Comparison of ENCODE assay signal across 15 mouse cellular contexts in the genomic region with DNA sequence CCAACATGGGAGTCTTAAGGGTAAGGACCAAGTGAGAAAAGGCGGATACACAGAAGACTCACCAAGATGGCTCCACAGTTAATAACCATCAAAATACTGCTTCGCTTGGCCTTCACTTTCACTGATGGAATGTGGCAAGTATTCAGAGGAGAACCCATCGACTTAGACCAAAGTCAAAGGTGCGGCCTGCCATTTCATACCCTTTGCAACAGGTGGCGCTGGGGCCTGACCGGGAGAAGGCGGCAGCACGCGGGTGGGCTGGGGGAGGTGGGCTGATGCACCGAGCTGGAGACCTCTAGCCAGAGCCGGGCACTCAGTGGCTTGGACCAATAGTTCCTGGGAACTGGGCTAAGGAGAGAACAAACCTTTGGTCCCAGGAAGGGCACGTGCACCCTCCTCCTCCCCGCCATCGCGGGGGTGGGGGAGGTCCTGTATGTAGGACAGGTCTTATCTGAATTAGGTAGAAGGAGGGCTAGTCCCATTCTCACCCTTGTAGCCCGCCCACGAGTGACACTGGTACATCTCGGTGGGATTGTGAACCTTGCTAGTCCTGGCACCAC. TPM values are rescaled to one million over a fixed set of nuclear protein-coding genes. Genes with fewer than 3 reads are reported as not detected.
A peak's percentile ranks its signal among the peaks of the same experiment; 100 is the strongest.
DNase-seq lines count a peak whose midpoint lies in the region; ATAC-seq lines count a peak whose summit lies in the region.
"Had no signal": no experiment of that assay in that cellular context is flagged by ENCODE, and none has a peak within 500 bp of the region (broad histone marks: within the 10 kb centered on the region; RNA-seq: fewer than 3 reads in every experiment).

No protein-coding gene starts in this region.

- DNase-seq in heart, embryonic 10.5 days (ENCODE audit: low spot score) = peak; percentile 71
- no peak for DNase-seq in heart, postnatal 14 days
- no peak for DNase-seq in midbrain, embryonic 10.5 days (ENCODE audit: low spot score)
- no peak for DNase-seq in embryonic facial prominence, embryonic 10.5 days (ENCODE audit: low spot score)
- DNase-seq in yolk sac, embryonic 10.5 days (ENCODE audit: low spot score) = no peak
- no peak for DNase-seq in cerebellum, postnatal 10 days
- DNase-seq: cerebellum, postnatal 14 days; kidney, postnatal 36 days; liver, embryonic 13.5 days; lung, postnatal 4 days; thymus, postnatal 4 days had no signal

- H3K27me3 ChIP-seq in heart, embryonic 10.5 days (ENCODE audit: insufficient read depth, poor library complexity, severe bottlenecking) = no peaks in the 10 kb centered on the region
- no peaks in the 10 kb centered on the region for H3K27me3 ChIP-seq in midbrain, embryonic 10.5 days (ENCODE audit: low read depth, poor library complexity, severe bottlenecking)
- H3K27me3 ChIP-seq in midbrain, embryonic 16.5 days (ENCODE audit: control insufficient read depth, insufficient read depth, low read depth, low read length) = no peaks in the 10 kb centered on the region
- H3K27me3 ChIP-seq in embryonic facial prominence, embryonic 10.5 days (replicated peaks; ENCODE audit: low read depth, poor library complexity, severe bottlenecking) = no peaks in the 10 kb centered on the region
- no peaks in the 10 kb centered on the region for H3K27me3 ChIP-seq in limb, embryonic 13.5 days
- H3K27me3 ChIP-seq: stomach, embryonic 15.5 days had no signal

- peaks cover 16% of the 10 kb centered on the region for H3K4me1 ChIP-seq in heart, embryonic 10.5 days
- H3K4me1 ChIP-seq in midbrain, embryonic 10.5 days = peaks cover 66% of the 10 kb centered on the region
- H3K4me1 ChIP-seq in midbrain, embryonic 16.5 days (ENCODE audit: control insufficient read depth, insufficient read depth, low read length) = peaks cover 19% of the 10 kb centered on the region
- peaks cover 62% of the 10 kb centered on the region for H3K4me1 ChIP-seq in embryonic facial prominence, embryonic 10.5 days
- H3K4me1 ChIP-seq in limb, embryonic 13.5 days = peaks cover 43% of the 10 kb centered on the region
- H3K4me1 ChIP-seq: liver, embryonic 13.5 days had no signal

- peaks cover 22% of the 10 kb centered on the region for H3K9me3 ChIP-seq in heart, embryonic 10.5 days
- peaks cover 34% of the 10 kb centered on the region for H3K9me3 ChIP-seq in midbrain, embryonic 10.5 days (replicated peaks)
- peaks cover 12% of the 10 kb centered on the region for H3K9me3 ChIP-seq in midbrain, embryonic 16.5 days (replicated peaks; ENCODE audit: control insufficient read depth, low read length, poor library complexity, severe bottlenecking)
- H3K9me3 ChIP-seq in embryonic facial prominence, embryonic 10.5 days = peaks cover 31% of the 10 kb centered on the region
- H3K9me3 ChIP-seq in limb, embryonic 13.5 days = peaks cover 37% of the 10 kb centered on the region

- H3K36me3 ChIP-seq in heart, embryonic 10.5 days = peaks cover 2% of the 10 kb centered on the region; the same call in 1 of the 2 replicates
- H3K36me3 ChIP-seq in midbrain, embryonic 10.5 days = peaks cover 14% of the 10 kb centered on the region
- no peaks in the 10 kb centered on the region for H3K36me3 ChIP-seq in midbrain, embryonic 16.5 days (ENCODE audit: control insufficient read depth, insufficient read depth, low read length)
- H3K36me3 ChIP-seq in embryonic facial prominence, embryonic 10.5 days (replicated peaks) = peaks cover 20% of the 10 kb centered on the region; the same call in 1 of the 2 replicates
- H3K36me3 ChIP-seq in limb, embryonic 13.5 days = 0 out of 2 replicates have a peak, but pooled peaks cover 4% of the 10 kb centered on the region
- H3K36me3 ChIP-seq: liver, embryonic 13.5 days; stomach, embryonic 15.5 days had no signal

- no peak overlapping the region for H3K9ac ChIP-seq in midbrain, embryonic 16.5 days (ENCODE audit: low read depth, low read length)
- no peak overlapping the region for H3K9ac ChIP-seq in limb, embryonic 13.5 days
- H3K9ac ChIP-seq: liver, embryonic 13.5 days; stomach, embryonic 15.5 days had no signal

- 46% methylated on average over 18 of the region's 18 CpGs for WGBS in heart, embryonic 10.5 days
- 33% methylated on average over 18 of the region's 18 CpGs for WGBS in midbrain, embryonic 10.5 days
- WGBS in midbrain, embryonic 16.5 days = 43% methylated on average over 18 of the region's 18 CpGs
- WGBS in embryonic facial prominence, embryonic 10.5 days = 40% methylated on average over 18 of the region's 18 CpGs
- WGBS in limb, embryonic 13.5 days = 52% methylated on average over 18 of the region's 18 CpGs

- peak overlapping the region; percentile 89 for H3K27ac ChIP-seq in heart, embryonic 10.5 days
- peak overlapping the region; percentile 90 for H3K27ac ChIP-seq in midbrain, embryonic 10.5 days (replicated peaks)
- H3K27ac ChIP-seq in midbrain, embryonic 16.5 days (ENCODE audit: low read length) = no peak overlapping the region
- H3K27ac ChIP-seq in embryonic facial prominence, embryonic 10.5 days (replicated peaks) = peak overlapping the region; percentile 93
- peak overlapping the region; percentile 94 for H3K27ac ChIP-seq in limb, embryonic 13.5 days
- H3K27ac ChIP-seq: liver, embryonic 13.5 days had no signal

- H3K4me3 ChIP-seq in heart, embryonic 10.5 days = no peak overlapping the region
- peak overlapping the region; percentile 70 for H3K4me3 ChIP-seq in midbrain, embryonic 10.5 days
- H3K4me3 ChIP-seq in midbrain, embryonic 16.5 days (ENCODE audit: low read depth, low read length) = no peak overlapping the region
- H3K4me3 ChIP-seq in embryonic facial prominence, embryonic 10.5 days = no peak overlapping the region
- no peak overlapping the region for H3K4me3 ChIP-seq in limb, embryonic 13.5 days
- H3K4me3 ChIP-seq: liver, embryonic 13.5 days; myocyte; stomach, embryonic 15.5 days had no signal

- intact Hi-C loops in heart, postnatal 14 days (cut with DNase I) = no loop called here

- H3K4me2 ChIP-seq in midbrain, embryonic 16.5 days (ENCODE audit: low read length) = no peak overlapping the region
- no peak overlapping the region for H3K4me2 ChIP-seq in limb, embryonic 13.5 days (replicated peaks)
- H3K4me2 ChIP-seq: liver, embryonic 13.5 days; stomach, embryonic 15.5 days had no signal

- ATAC-seq in midbrain, embryonic 16.5 days = no peak
- ATAC-seq in limb, embryonic 13.5 days (ENCODE audit: low FRiP score, low read depth) = no peak

RNA-seq across cellular contexts. Expression of a gene that starts 9.3 kb away (rescaled TPM):
- polyA plus RNA-seq in heart, embryonic 10.5 days (2016; fragmentation: Nextera tagmentation; extraction: Ambion mirVana) = 3,213 and 4,348 TPM in 2 replicates
- total RNA-seq in heart, postnatal 14 days (2021) = 10 to 100 TPM; 51.2 to 65.0 TPM
- polyA plus RNA-seq in midbrain, embryonic 10.5 days (2016; fragmentation: Nextera tagmentation; extraction: Ambion mirVana) = 1,366 and 1,939 TPM in 2 replicates
- polyA plus RNA-seq in midbrain, embryonic 16.5 days (2015; fragmentation: Nextera tagmentation; extraction: Ambion mirVana) = 268 and 368 TPM in 2 replicates
- polyA plus RNA-seq in embryonic facial prominence, embryonic 10.5 days (2016; fragmentation: Nextera tagmentation; extraction: Ambion mirVana) = 1,878 and 2,201 TPM in 2 replicates
- 1,770 and 1,957 TPM in 2 replicates for polyA plus RNA-seq in limb, embryonic 13.5 days (2015; fragmentation: Nextera tagmentation; extraction: Ambion mirVana)

RNA-seq across cellular contexts. Expression of a gene that starts 39.1 kb away (rescaled TPM):
- 12.5 and 15.3 TPM in 2 replicates for polyA plus RNA-seq in heart, embryonic 10.5 days (2016; fragmentation: Nextera tagmentation; extraction: Ambion mirVana)
- 1 to 10 TPM; 2.9 to 3.1 TPM for total RNA-seq in heart, postnatal 14 days (2021)
- polyA plus RNA-seq in midbrain, embryonic 10.5 days (2016; fragmentation: Nextera tagmentation; extraction: Ambion mirVana) = 19.8 and 24.0 TPM in 2 replicates
- 13.2 and 17.1 TPM in 2 replicates for polyA plus RNA-seq in midbrain, embryonic 16.5 days (2015; fragmentation: Nextera tagmentation; extraction: Ambion mirVana)
- 17.7 and 17.9 TPM in 2 replicates for polyA plus RNA-seq in embryonic facial prominence, embryonic 10.5 days (2016; fragmentation: Nextera tagmentation; extraction: Ambion mirVana)
- 52.3 and 55.4 TPM in 2 replicates for polyA plus RNA-seq in limb, embryonic 13.5 days (2015; fragmentation: Nextera tagmentation; extraction: Ambion mirVana)
